Mouse (Mus musculus) retina, embryonic 14.5 days (tissue): ENCODE data around the gene 2310009B15Rik.

ENCODE experiments used
- DNase-seq: peaks from one replicate; pipeline ENCODE4 v3.0.0-alpha.2; 2015; ENCODE audit warnings: low spot score

Gene 2310009B15Rik

GRCm38 (mm10) chr1:138842756-138843155 lies 13.9 kb downstream of the 2310009B15Rik start:
- no peak for DNase-seq

GRCm38 (mm10) chr1:138842315-138842714 lies 14.3 kb downstream of the 2310009B15Rik start:
- DNase-seq, result peak; percentile 68

GRCm38 (mm10) chr1:138841306-138842095 lies 15.2 kb downstream of the 2310009B15Rik start:
- peak; percentile 75 for DNase-seq

- DNase-seq, result peak; percentile 59
Measured at GRCm38 (mm10) chr1:138840440-138841305, 16.0 kb downstream of the 2310009B15Rik start.

GRCm38 (mm10) chr1:138839809-138840430 lies 16.7 kb downstream of the 2310009B15Rik start:
- DNase-seq, result no peak

- DNase-seq, result no peak
Measured at GRCm38 (mm10) chr1:138839291-138839690, 17.4 kb downstream of the 2310009B15Rik start.

- peak; percentile 54 for DNase-seq
Measured at GRCm38 (mm10) chr1:138837786-138838743, 18.6 kb downstream of the 2310009B15Rik start.

GRCm38 (mm10) chr1:138835355-138835900 lies 21.2 kb downstream of the 2310009B15Rik start:
- DNase-seq, result peak; percentile 80

GRCm38 (mm10) chr1:138831309-138831708 lies 25.3 kb downstream of the 2310009B15Rik start:
- peak; percentile 62 for DNase-seq

- no peak for DNase-seq
Measured at GRCm38 (mm10) chr1:138826841-138827240, 29.8 kb downstream of the 2310009B15Rik start.

- DNase-seq, result no peak
Measured at GRCm38 (mm10) chr1:138822985-138823322, 33.7 kb downstream of the 2310009B15Rik start.

GRCm38 (mm10) chr1:138822255-138822984 lies 34.2 kb downstream of the 2310009B15Rik start:
- DNase-seq, result no peak
